Mouse (Mus musculus) midbrain, embryonic 16.5 days (tissue): ENCODE data around the gene Glp2r. TPM values are rescaled to one million over a fixed set of nuclear protein-coding genes. Genes with fewer than 3 reads are reported as not detected.

Experiments used
- ATAC-seq: fragments of 200-750 bp; cut with Nextera tagmentation; 2 replicates; pipeline ENCODE4 v1.8.0; 2017; ENCODE audit warnings: moderate TSS enrichment
- H3K27ac ChIP-seq: fragments of 300-500 bp; sonication (generic); 2 replicates; pipeline ENCODE4 v1.5.1; 2014; ENCODE audit warnings: mild to moderate bottlenecking, low read length, mixed read lengths
- H3K27me3 ChIP-seq: fragments of 300-500 bp; sonication (generic); 2 replicates; pipeline ENCODE4 v1.6.1; 2014; ENCODE audit warnings: low read depth, low read length, mixed read lengths; ENCODE audit not compliant: control insufficient read depth, insufficient read depth
- H3K36me3 ChIP-seq: fragments of 300-500 bp; sonication (generic); 2 replicates; pipeline ENCODE4 v1.6.1; 2014; ENCODE audit warnings: mild to moderate bottlenecking, low read length, moderate library complexity, mixed read lengths; ENCODE audit not compliant: control insufficient read depth, insufficient read depth
- H3K4me1 ChIP-seq: fragments of 300-500 bp; sonication (generic); 2 replicates; pipeline ENCODE4 v1.6.1; 2014; ENCODE audit warnings: mild to moderate bottlenecking, low read length, mixed read lengths; ENCODE audit not compliant: control insufficient read depth, insufficient read depth
- H3K4me2 ChIP-seq: fragments of 300-500 bp; sonication (generic); 2 replicates; pipeline ENCODE4 v1.6.1; 2014; ENCODE audit warnings: mild to moderate bottlenecking, low read length, mixed read lengths
- H3K4me3 ChIP-seq: fragments of 300-500 bp; sonication (generic); 2 replicates; pipeline ENCODE4 v1.5.1; 2014; ENCODE audit warnings: low read depth, mild to moderate bottlenecking, low read length, moderate library complexity, mixed read lengths
- H3K9ac ChIP-seq: fragments of 300-500 bp; sonication (generic); 2 replicates; pipeline ENCODE4 v1.6.1; 2014; ENCODE audit warnings: low read depth, low read length, mixed read lengths
- H3K9me3 ChIP-seq: fragments of 300-500 bp; sonication (generic); replicated peaks from 2 replicates; pipeline ENCODE4 v1.6.1; 2014; ENCODE audit warnings: mild to moderate bottlenecking, low read length, mixed read lengths; ENCODE audit not compliant: control insufficient read depth, poor library complexity, severe bottlenecking
- WGBS: fragments of 180-500 bp; shearing (Covaris S2); extraction: QIAGEN DNeasy Blood & Tissue Kit; methylation state at CpG from one replicate; pipeline ENCODE4 v1.1.7; 2014; 5-methylcytosine and 5-hydroxymethylcytosine counted together
- polyA plus RNA-seq: library from polyadenylated mRNA; unstranded; fragments of >200 nt; fragmentation: Nextera tagmentation; extraction: Ambion mirVana; gene quantifications from 2 replicates; pipeline ENCODE4 v1.2.1, GENCODE M21; 2015

Gene Glp2r
- polyA plus RNA-seq, 1 experiment from 2014 or later: 0.15 TPM

DNA sequence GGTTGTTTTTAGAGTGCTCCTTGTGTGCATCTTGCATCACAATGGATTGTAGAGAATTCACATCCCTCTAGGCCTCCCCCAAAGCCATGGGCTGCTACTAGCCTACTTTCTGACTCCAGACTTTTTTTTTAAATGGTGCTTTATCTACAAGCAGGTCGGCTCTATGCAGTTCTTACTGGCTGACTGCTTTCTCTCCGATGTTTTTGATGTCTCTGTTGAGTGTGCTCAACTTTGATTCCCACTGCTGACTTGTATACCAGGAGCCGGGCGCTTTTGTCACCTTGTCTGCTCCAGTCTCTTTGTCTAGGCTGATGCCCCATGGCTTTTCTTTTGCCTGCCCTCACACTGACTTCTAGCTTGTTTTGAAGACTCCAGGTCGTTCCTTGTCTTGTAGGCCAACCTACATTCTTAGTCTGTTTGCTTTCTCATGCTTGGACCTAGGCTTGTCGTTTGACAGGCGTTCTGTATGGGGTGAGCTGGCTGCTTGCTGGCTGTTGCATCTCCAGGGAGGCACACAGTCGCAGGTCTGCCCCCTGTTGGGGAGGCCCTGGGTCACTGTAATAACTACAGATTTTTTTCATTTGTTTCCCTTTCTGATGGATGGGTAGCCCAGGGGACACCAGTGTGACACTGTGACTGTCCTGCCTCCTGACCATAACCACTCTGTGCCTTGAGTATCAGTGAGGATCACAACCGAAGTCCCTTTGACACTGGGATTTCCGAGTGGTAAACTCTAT is 120.8 kb downstream of the Glp2r start:
- Histone ChIP-seq H3K9me3 (no peaks in the 10 kb centered on the region), H3K27ac (no peak overlapping the region), H3K4me1 (peaks cover 13% of the 10 kb centered on the region; the same call in 1 of the 2 replicates), H3K36me3 (no peaks in the 10 kb centered on the region), H3K4me3 (no peak overlapping the region), H3K27me3 (no peaks in the 10 kb centered on the region), H3K9ac (no peak overlapping the region), H3K4me2 (no peak overlapping the region)
- no peak for ATAC-seq
- 48% methylated on average over 10 of the region's 10 CpGs for WGBS

DNA sequence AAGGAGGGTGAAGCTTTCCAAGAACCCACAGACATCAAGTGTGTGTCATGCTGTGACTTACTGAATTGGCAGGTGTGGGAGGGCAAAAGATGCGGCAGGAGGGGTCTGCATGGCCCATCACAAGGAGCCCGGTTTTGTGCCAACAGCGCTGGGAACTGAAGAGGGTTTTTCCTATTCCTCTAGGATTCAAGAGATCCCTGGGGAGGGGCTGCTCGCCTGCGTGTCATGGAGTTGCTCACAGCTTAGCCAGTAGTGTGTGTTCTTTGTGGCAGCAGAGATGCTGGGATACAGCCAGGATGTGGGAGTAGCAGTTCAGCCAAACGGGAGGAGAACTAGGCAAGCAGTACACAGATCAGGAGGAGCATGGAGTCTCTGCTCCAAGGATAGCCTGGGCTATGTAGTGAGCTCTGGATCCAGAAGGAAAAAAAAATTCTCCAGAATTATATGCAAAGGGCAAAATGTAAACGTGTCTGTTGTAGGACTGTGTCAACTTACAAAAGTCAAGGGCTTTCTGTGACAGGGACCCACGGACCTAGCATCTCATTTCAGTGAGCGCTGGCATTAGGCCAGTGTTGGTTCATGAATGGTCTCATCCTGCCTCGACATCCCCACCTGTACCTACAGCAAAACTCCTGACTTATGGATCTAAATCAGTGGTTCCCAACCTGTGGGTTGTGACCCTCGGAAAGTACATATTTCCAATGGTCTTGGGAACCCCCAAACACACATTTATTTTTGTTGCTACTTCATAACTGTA is 122.1 kb downstream of the Glp2r start:
- no peak overlapping the region for H3K4me2 ChIP-seq
- WGBS: 72% methylated on average over 11 of the region's 11 CpGs
- H3K9ac ChIP-seq: no peak overlapping the region
- H3K36me3 ChIP-seq: no peaks in the 10 kb centered on the region
- no peaks in the 10 kb centered on the region for H3K27me3 ChIP-seq
- no peak for ATAC-seq
- H3K4me1 ChIP-seq: peaks cover 13% of the 10 kb centered on the region; the same call in 1 of the 2 replicates
- no peak overlapping the region for H3K4me3 ChIP-seq
- no peak overlapping the region for H3K27ac ChIP-seq
- no peaks in the 10 kb centered on the region for H3K9me3 ChIP-seq

- H3K4me3 ChIP-seq: no peak overlapping the region
- H3K9me3 ChIP-seq: no peaks in the 10 kb centered on the region
- 30% methylated on average over 5 of the region's 5 CpGs for WGBS
- H3K36me3 ChIP-seq: no peaks in the 10 kb centered on the region
- H3K4me1 ChIP-seq: peaks cover 7% of the 10 kb centered on the region; the same call in 1 of the 2 replicates
- no peak overlapping the region for H3K9ac ChIP-seq
- ATAC-seq: no peak
- H3K27ac ChIP-seq: 0 out of 2 replicates have a peak overlapping the region, but pooled peaks have one; percentile 10
- no peaks in the 10 kb centered on the region for H3K27me3 ChIP-seq
- H3K4me2 ChIP-seq: no peak overlapping the region
These were observed 123.2 kb downstream of the Glp2r start for GRCm38 (mm10) chr11:67647745-67648144.

DNA sequence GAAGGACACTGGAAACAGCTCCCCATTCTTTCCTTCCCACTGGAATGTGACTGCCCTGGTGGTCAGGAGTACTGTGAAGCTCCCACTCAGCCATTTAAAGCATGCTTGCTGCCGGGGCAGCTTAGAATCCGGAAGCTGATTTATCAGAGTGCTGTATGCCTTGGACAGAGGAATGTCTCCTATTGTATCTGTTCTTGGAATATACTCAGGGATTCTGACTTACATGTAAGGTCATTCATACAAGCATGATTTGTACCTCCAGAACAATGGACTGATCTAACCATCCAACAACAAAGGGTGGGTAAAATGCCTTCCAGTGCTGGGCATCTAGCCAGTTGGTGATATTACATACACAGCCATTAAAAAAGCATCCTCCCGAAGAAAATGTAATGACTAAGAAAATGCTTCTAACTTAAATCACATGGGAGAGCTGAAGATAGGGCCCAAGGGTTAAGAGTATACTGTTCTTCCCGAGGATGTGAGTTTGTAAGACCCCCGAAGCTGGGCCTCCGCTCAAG is 126.3 kb downstream of the Glp2r start:
- Histone ChIP-seq H3K36me3 (no peaks in the 10 kb centered on the region), H3K9me3 (no peaks in the 10 kb centered on the region), H3K4me1 (no peaks in the 10 kb centered on the region), H3K27me3 (no peaks in the 10 kb centered on the region), H3K9ac (no peak overlapping the region), H3K4me3 (no peak overlapping the region), H3K4me2 (no peak overlapping the region), H3K27ac (no peak overlapping the region)
- no peak for ATAC-seq
- WGBS: 86% methylated on average over 6 of the region's 6 CpGs

GRCm38 (mm10) chr11:67643465-67643864 is 127.5 kb downstream of the Glp2r start:
- no peaks in the 10 kb centered on the region for H3K36me3 ChIP-seq
- no peak overlapping the region for H3K27ac ChIP-seq
- H3K4me1 ChIP-seq: no peaks in the 10 kb centered on the region
- H3K4me3 ChIP-seq: no peak overlapping the region
- WGBS: 90% methylated on average over 3 of the region's 3 CpGs
- H3K4me2 ChIP-seq: no peak overlapping the region
- ATAC-seq: no peak
- no peak overlapping the region for H3K9ac ChIP-seq
- no peaks in the 10 kb centered on the region for H3K9me3 ChIP-seq
- no peaks in the 10 kb centered on the region for H3K27me3 ChIP-seq

DNA sequence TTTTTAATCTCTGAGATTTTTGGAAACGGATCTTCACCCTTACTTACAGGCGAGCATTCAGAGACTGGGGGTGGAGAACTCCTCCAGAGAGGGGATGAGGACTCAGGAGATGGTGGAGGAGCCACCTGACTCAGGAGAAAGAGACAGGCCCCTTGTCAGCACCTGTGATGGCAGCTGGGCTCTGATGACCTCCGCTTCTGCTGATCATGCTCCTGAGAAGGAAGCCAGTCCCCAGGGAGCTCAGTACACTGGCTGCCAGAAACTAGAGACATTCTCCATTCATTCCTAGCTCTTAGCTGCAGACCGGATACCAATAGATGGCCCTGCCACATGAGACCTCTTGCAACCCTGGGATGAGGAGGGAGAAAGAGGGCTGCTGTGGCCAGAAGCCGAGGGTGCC is 128.1 kb downstream of the Glp2r start:
- Histone ChIP-seq H3K9ac (no peak overlapping the region), H3K27ac (no peak overlapping the region), H3K4me1 (no peaks in the 10 kb centered on the region), H3K4me3 (no peak overlapping the region), H3K27me3 (no peaks in the 10 kb centered on the region), H3K36me3 (no peaks in the 10 kb centered on the region), H3K4me2 (no peak overlapping the region), H3K9me3 (no peaks in the 10 kb centered on the region)
- ATAC-seq: no peak
- WGBS: 84% methylated on average over 5 of the region's 5 CpGs

GRCm38 (mm10) chr11:67642421-67642820 is 128.5 kb downstream of the Glp2r start:
- H3K9me3 ChIP-seq: no peaks in the 10 kb centered on the region
- ATAC-seq: no peak
- H3K4me3 ChIP-seq: no peak overlapping the region
- no peaks in the 10 kb centered on the region for H3K4me1 ChIP-seq
- H3K27me3 ChIP-seq: no peaks in the 10 kb centered on the region
- H3K4me2 ChIP-seq: no peak overlapping the region
- WGBS: 95% methylated on average over 8 of the region's 8 CpGs
- H3K36me3 ChIP-seq: no peaks in the 10 kb centered on the region
- no peak overlapping the region for H3K9ac ChIP-seq
- no peak overlapping the region for H3K27ac ChIP-seq

DNA sequence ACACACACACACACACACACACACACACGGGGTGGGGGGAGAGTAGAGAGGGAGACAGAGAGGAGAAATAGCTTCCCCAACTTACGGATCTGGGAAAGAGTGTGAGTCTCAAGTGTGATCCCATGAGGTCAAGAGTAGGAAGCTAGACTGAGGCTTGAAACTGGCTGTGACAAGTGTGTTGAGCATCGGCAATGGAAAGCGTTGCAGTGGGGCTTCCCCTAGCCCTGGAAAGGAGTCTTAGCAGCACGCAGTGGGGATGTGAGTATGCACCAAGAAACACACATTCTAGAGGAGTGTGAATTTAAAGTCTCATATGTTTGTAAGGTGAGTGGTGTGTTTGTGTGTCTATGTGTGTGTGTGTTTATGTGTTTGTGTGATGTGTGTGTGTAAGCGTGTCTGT is 130.7 kb downstream of the Glp2r start:
- no peaks in the 10 kb centered on the region for H3K4me1 ChIP-seq
- H3K4me2 ChIP-seq: no peak overlapping the region
- H3K9ac ChIP-seq: no peak overlapping the region
- H3K36me3 ChIP-seq: no peaks in the 10 kb centered on the region
- no peaks in the 10 kb centered on the region for H3K9me3 ChIP-seq
- no peak for ATAC-seq
- H3K4me3 ChIP-seq: no peak overlapping the region
- WGBS: 90% methylated on average over 6 of the region's 6 CpGs
- H3K27me3 ChIP-seq: no peaks in the 10 kb centered on the region
- no peak overlapping the region for H3K27ac ChIP-seq

- Histone ChIP-seq H3K4me2 (no peak overlapping the region), H3K27me3 (no peaks in the 10 kb centered on the region), H3K4me3 (no peak overlapping the region), H3K9ac (no peak overlapping the region), H3K9me3 (no peaks in the 10 kb centered on the region), H3K27ac (no peak overlapping the region), H3K4me1 (no peaks in the 10 kb centered on the region), H3K36me3 (no peaks in the 10 kb centered on the region)
- WGBS: 86% methylated on average over 3 of the region's 3 CpGs
- ATAC-seq: no peak
These were observed 132.6 kb downstream of the Glp2r start for GRCm38 (mm10) chr11:67638401-67638800.
